Mouse (Mus musculus) forebrain, postnatal 0 days (tissue): ENCODE data around the gene Morn4. TPM values are rescaled to one million over a fixed set of nuclear protein-coding genes. Genes with fewer than 3 reads are reported as not detected.
"Not testable (repeated sequence)": the region's sequence is repeated elsewhere in the genome, so short reads cannot be mapped to it uniquely, and the experiment has no call there.

ENCODE experiments used
- ATAC-seq: fragments of 200-750 bp; cut with Nextera tagmentation; 2 replicates; pipeline ENCODE4 v1.8.0; 2017; ENCODE audit warnings: mild to moderate bottlenecking, moderate library complexity
- DNase-seq: peaks from one replicate; pipeline ENCODE4 v3.0.0-alpha.2; 2015
- H3K27ac ChIP-seq: fragments of 300-500 bp; sonication (generic); 2 replicates; pipeline ENCODE4 v1.5.1; 2014; ENCODE audit warnings: low read depth, mild to moderate bottlenecking, antibody characterized with exemption, low read length, moderate library complexity, mixed read lengths
- H3K27me3 ChIP-seq: fragments of 300-500 bp; sonication (generic); 2 replicates; pipeline ENCODE4 v1.6.1; 2014; ENCODE audit warnings: mild to moderate bottlenecking, low read length, mixed read lengths; ENCODE audit not compliant: insufficient read depth
- H3K36me3 ChIP-seq: fragments of 300-500 bp; sonication (generic); 2 replicates; pipeline ENCODE4 v1.6.1; 2014; ENCODE audit warnings: mild to moderate bottlenecking, moderate library complexity; ENCODE audit not compliant: insufficient read depth
- H3K4me1 ChIP-seq: fragments of 300-500 bp; sonication (generic); 2 replicates; pipeline ENCODE4 v1.6.1; 2014; ENCODE audit warnings: antibody characterized with exemption; ENCODE audit not compliant: insufficient read depth
- H3K4me2 ChIP-seq: fragments of 300-500 bp; sonication (generic); 2 replicates; pipeline ENCODE4 v1.6.1; 2014; ENCODE audit warnings: low read depth, mild to moderate bottlenecking, moderate library complexity
- H3K4me3 ChIP-seq: fragments of 300-500 bp; sonication (generic); 2 replicates; pipeline ENCODE4 v1.5.1; 2014; ENCODE audit warnings: low read depth, low read length, mixed read lengths
- H3K9ac ChIP-seq: fragments of 300-500 bp; sonication (generic); 2 replicates; pipeline ENCODE4 v1.6.1; 2014; ENCODE audit warnings: mild to moderate bottlenecking
- H3K9me3 ChIP-seq: fragments of 300-500 bp; sonication (generic); 2 replicates; pipeline ENCODE4 v1.6.1; 2016; ENCODE audit warnings: low read length
- CTCF ChIP-seq: sonication (generic); IDR thresholded peaks from 2 replicates; pipeline ENCODE4 v1.5.1; 2016; ENCODE audit warnings: antibody characterized with exemption, control low read depth, low read depth
- WGBS: fragments of 180-500 bp; shearing (Covaris S2); extraction: QIAGEN DNeasy Blood & Tissue Kit; methylation state at CpG from one replicate; pipeline ENCODE4 v1.1.7; 2014; 5-methylcytosine and 5-hydroxymethylcytosine counted together
- polyA plus RNA-seq: library from polyadenylated mRNA; unstranded; fragments of >200 nt; fragmentation: Nextera tagmentation; extraction: Ambion mirVana; gene quantifications from 2 replicates; pipeline ENCODE4 v1.2.1, GENCODE M21; 2015
- total RNA-seq: library from RNA; depleted of rRNA; stranded (reverse); fragments of >200 nt; gene quantifications from 2 replicates; pipeline ENCODE4 v1.2.3, GENCODE M21; 2014

The Morn4 gene
- total and polyA plus RNA-seq, 2 experiments from 2014 or later = 57.0 to 167 TPM

- 5% methylated on average over 10 of the region's 10 CpGs for WGBS
- Histone ChIP-seq H3K27me3 (no peaks in the 10 kb centered on the region), H3K4me2 (peak overlapping the region; percentile 81), H3K27ac (peak overlapping the region; percentile 70), H3K9ac (peak overlapping the region; percentile 86), H3K4me3 (peak overlapping the region; percentile 77), H3K4me1 (peaks cover 15% of the 10 kb centered on the region; the same call in 1 of the 2 replicates), H3K36me3 (no peaks in the 10 kb centered on the region), H3K9me3 (no peaks in the 10 kb centered on the region)
- no peak for TF ChIP-seq CTCF
- DNase-seq = no peak
- no peak for ATAC-seq
Observed at GRCm38 (mm10) chr19:42085690-42086089, 467 bp downstream of the Morn4 start.

- not testable (repeated sequence) for H3K9ac ChIP-seq, ATAC-seq, DNase-seq, H3K4me3 ChIP-seq, H3K9me3 ChIP-seq, H3K27ac ChIP-seq, H3K4me2 ChIP-seq, H3K4me1 ChIP-seq, H3K27me3 ChIP-seq
- WGBS = 94% methylated on average over 5 of the region's 5 CpGs
- H3K36me3 ChIP-seq = peaks cover 13% of the 10 kb centered on the region
Observed at GRCm38 (mm10) chr19:42081613-42082012, 4.5 kb downstream of the Morn4 start.

GRCm38 (mm10) chr19:42080469-42080868, 5.7 kb downstream of the Morn4 start:
- Histone ChIP-seq H3K4me3 (no peak overlapping the region), H3K9ac (no peak overlapping the region), H3K36me3 (peaks cover 25% of the 10 kb centered on the region), H3K27me3 (no peaks in the 10 kb centered on the region), H3K27ac (no peak overlapping the region), H3K4me1 (peaks cover 8% of the 10 kb centered on the region; the same call in 1 of the 2 replicates), H3K9me3 (no peaks in the 10 kb centered on the region), H3K4me2 (no peak overlapping the region)
- DNase-seq = no peak
- WGBS = 90% methylated on average over 11 of the region's 11 CpGs
- TF ChIP-seq CTCF = no peak
- no peak for ATAC-seq

- Histone ChIP-seq H3K9ac (no peak overlapping the region), H3K36me3 (peaks cover 29% of the 10 kb centered on the region), H3K4me3 (no peak overlapping the region), H3K27me3 (no peaks in the 10 kb centered on the region), H3K27ac (no peak overlapping the region), H3K4me2 (no peak overlapping the region), H3K4me1 (peaks cover 3% of the 10 kb centered on the region; the same call in 1 of the 2 replicates), H3K9me3 (no peaks in the 10 kb centered on the region)
- no peak for DNase-seq
- TF ChIP-seq CTCF = no peak
- no peak for ATAC-seq
- WGBS = 86% methylated on average over 5 of the region's 5 CpGs
Observed at GRCm38 (mm10) chr19:42079950-42080349, 6.2 kb downstream of the Morn4 start.

- H3K27me3 ChIP-seq = no peaks in the 10 kb centered on the region
- H3K36me3 ChIP-seq = peaks cover 38% of the 10 kb centered on the region
- WGBS = 98% methylated on average over 12 of the region's 12 CpGs
- ATAC-seq (no peak), DNase-seq (no peak)
- no peak overlapping the region for H3K4me3 ChIP-seq
- H3K27ac ChIP-seq = no peak overlapping the region
- H3K4me1 ChIP-seq = no peaks in the 10 kb centered on the region
- H3K4me2 ChIP-seq = no peak overlapping the region
- H3K9me3 ChIP-seq = no peaks in the 10 kb centered on the region
- no peak for TF ChIP-seq CTCF
- no peak overlapping the region for H3K9ac ChIP-seq
Observed at GRCm38 (mm10) chr19:42079006-42079405, 7.2 kb downstream of the Morn4 start.

GRCm38 (mm10) chr19:42078566-42078965, 7.6 kb downstream of the Morn4 start:
- ATAC-seq (no peak), DNase-seq (no peak)
- Histone ChIP-seq H3K9me3 (no peaks in the 10 kb centered on the region), H3K27ac (no peak overlapping the region), H3K4me2 (no peak overlapping the region), H3K4me3 (no peak overlapping the region), H3K36me3 (peaks cover 42% of the 10 kb centered on the region), H3K9ac (no peak overlapping the region), H3K4me1 (no peaks in the 10 kb centered on the region), H3K27me3 (no peaks in the 10 kb centered on the region)
- TF ChIP-seq CTCF = no peak
- 95% methylated on average over 8 of the region's 8 CpGs for WGBS

GRCm38 (mm10) chr19:42075992-42076391, 10.2 kb downstream of the Morn4 start:
- TF ChIP-seq CTCF = no peak
- Histone ChIP-seq H3K4me2 (no peak overlapping the region), H3K27ac (no peak overlapping the region), H3K9me3 (no peaks in the 10 kb centered on the region), H3K9ac (no peak overlapping the region), H3K4me1 (no peaks in the 10 kb centered on the region), H3K36me3 (peaks cover 47% of the 10 kb centered on the region), H3K27me3 (no peaks in the 10 kb centered on the region), H3K4me3 (no peak overlapping the region)
- ATAC-seq (no peak), DNase-seq (no peak)
- WGBS = 91% methylated on average over 16 of the region's 16 CpGs

GRCm38 (mm10) chr19:42075051-42075450, 11.1 kb downstream of the Morn4 start:
- 82% methylated on average over 2 of the region's 2 CpGs for WGBS
- Histone ChIP-seq H3K36me3 (peaks cover 47% of the 10 kb centered on the region), H3K9me3 (no peaks in the 10 kb centered on the region), H3K27me3 (no peaks in the 10 kb centered on the region), H3K9ac (no peak overlapping the region), H3K4me2 (no peak overlapping the region), H3K4me3 (no peak overlapping the region), H3K4me1 (no peaks in the 10 kb centered on the region), H3K27ac (no peak overlapping the region)
- no peak for ATAC-seq
- TF ChIP-seq CTCF = no peak
- no peak for DNase-seq
